Mouse (Mus musculus) central nervous system, embryonic 18 days (tissue): ENCODE data around the gene Zfp426. TPM values are rescaled to one million over a fixed set of nuclear protein-coding genes. Genes with fewer than 3 reads are reported as not detected.

Experiments used
- polyA plus RNA-seq: library from polyadenylated mRNA; depleted of rRNA; stranded (reverse); fragments of >200 nt; gene quantifications from 2 replicates; pipeline ENCODE4 v1.2.3, GENCODE M21; 2012; rRNA removed

Gene Zfp426
- polyA plus RNA-seq, result 25.7 and 26.8 TPM in 2 replicates

DNA sequence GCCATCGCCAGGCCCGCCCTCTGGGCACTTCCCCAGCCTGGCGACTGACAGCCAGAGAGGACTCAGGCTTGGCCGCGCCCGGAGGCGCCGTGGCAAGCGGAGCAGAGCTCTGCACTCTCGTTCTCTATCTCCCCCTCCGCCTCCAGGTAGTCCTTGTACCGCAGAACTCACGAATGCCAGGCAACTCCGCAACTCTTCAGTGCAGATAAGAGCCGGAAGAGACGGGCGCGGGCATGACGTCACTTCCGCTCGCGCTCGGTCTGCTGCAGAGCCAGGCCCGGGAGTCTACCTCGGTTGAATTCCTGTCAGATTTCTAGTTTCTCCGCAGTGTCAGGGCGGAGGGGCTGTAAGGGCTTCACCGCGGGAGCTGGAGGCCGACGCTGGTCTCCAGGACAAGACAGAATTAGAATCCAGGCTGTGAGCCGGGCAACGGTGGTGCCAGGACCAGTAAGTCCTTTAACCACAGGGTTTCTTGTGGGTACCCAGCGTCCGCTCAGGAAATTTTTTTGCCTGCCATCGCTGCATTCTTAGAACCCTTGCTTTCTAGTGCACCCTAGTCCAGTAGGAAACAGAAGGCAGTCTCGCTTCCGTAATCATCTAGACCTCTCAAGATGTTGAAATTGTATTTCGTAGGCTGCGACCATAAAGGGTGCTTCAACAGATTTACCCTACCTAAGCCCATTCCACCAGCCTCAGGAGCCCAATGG, at the start of gene Zfp426:
Zfp426 (minus strand) TSS at position 220 of the 707 bp plus-strand sequence.

DNA sequence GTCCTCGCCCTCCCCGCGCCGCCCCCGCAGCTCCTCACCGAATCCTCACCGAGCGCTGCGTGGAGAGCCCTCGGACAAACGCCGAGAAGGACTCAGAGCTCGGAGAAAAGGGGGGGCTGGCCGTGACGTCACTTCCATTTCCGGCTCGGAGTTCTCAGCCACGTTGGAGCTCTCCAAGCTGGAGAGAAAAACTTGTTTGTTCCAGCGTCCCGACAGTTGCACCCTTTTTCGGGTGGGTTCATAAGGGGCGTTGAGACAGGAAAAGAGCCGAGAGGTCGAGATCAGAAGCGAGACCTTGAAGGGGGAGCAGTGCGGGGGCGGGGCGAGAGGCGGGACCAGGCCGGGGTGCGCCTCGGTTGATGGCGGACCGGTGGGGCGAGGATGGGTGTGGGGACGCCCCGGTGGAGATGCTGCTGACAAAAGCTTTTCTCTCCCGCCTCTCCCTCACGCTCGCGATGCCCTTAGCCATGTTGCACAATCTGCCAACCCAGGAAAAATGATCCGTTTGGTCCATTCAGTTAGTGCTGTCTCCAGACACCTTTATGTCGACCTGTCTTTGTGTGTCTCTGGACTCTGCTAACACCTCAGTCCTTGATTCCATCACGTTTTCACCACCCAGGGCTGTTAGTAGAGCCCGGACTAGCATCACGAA, 28.9 kb upstream of the Zfp426 start, which contains the start of gene Zfp266:
Zfp266 (minus strand) TSS at position 112 of the 652 bp plus-strand sequence.

DNA sequence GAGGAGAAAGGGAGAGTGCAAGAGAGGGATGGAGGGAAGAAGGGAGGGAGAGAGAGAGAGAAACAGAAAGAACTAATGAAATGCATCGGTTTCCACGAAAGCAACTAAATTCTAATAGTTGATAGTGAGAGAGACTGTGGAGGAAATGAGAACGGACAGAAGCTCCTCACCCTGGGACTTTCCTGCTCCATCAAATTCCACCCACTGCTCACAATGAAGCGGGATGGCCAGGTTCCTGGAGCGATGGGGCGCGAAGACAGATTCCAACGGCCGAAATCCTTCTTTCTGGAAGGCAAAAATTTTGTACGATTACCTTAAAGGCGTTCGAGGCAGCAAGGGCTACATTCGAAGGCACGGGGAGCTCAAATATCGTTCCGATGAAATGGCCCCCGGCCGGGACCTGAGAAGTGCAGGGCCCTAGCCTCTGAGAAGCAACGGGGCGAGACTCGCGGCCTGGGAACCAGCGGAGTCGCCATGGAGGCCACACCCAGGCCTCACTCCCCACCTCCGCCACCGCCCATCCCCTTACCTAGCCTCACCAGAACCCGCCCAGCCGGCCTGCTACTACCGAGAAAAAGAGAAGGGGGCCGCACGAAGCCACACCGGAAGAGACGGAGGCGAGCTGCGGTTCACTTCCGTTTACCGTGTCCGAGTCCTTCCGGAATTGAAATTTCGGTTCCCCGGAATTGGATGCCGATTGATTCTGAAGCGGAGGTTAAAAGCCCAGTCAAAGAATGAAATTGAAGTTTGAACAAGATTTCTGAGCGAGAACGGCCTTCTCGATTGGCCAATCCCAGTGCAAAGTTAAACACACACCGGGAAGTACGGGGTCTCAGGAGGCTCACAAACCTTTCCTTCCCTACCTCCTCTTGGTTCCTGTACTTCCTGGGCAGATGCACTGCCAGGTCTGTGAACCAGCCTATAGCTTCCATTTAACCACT, 32.9 kb downstream of the Zfp426 start, which contains the start of gene Zfp26:
Zfp26 (minus strand) TSS at position 786 of the 941 bp plus-strand sequence.

Other genes with a start within 250 kb of the Zfp426 start
- not detected in 2 replicates for gene Olfr39, start 210.4 kb downstream of the Zfp426 start, polyA plus RNA-seq
- gene Olfr873, start 194.2 kb downstream of the Zfp426 start, polyA plus RNA-seq, result not detected in 2 replicates
- 0.09 and 0.12 TPM in 2 replicates for gene Olfr18, start 156.7 kb downstream of the Zfp426 start, polyA plus RNA-seq
- 37.2 and 39.5 TPM in 2 replicates for gene Zfp560, start 107.6 kb downstream of the Zfp426 start, polyA plus RNA-seq
- 13.4 and 13.5 TPM in 2 replicates for gene Zfp26, start 32.6 kb downstream of the Zfp426 start, polyA plus RNA-seq
- 46.4 and 48.0 TPM in 2 replicates for gene Zfp266, start 28.7 kb upstream of the Zfp426 start, polyA plus RNA-seq
- 26.2 and 29.8 TPM in 2 replicates for gene Zfp846, start 88.5 kb upstream of the Zfp426 start, polyA plus RNA-seq
- 601 and 618 TPM in 2 replicates for gene Ubl5, start 150.1 kb upstream of the Zfp426 start, polyA plus RNA-seq
- 27.3 and 28.4 TPM in 2 replicates for gene Fbxl12, start 152.0 kb upstream of the Zfp426 start, polyA plus RNA-seq
- 39.1 and 44.7 TPM in 2 replicates for gene Pin1, start 159.3 kb upstream of the Zfp426 start, polyA plus RNA-seq